Mouse (Mus musculus): ENCODE measurements at regions not wholly inside any gene's neighbourhood (a gene's known extent, or its start where the extent isn't known, plus 50 kb on each side); places are given as distances from the start of the nearest gene placed in this dataset.
A peak's percentile ranks its signal among the peaks of the same experiment; 100 is the strongest.

DNA sequence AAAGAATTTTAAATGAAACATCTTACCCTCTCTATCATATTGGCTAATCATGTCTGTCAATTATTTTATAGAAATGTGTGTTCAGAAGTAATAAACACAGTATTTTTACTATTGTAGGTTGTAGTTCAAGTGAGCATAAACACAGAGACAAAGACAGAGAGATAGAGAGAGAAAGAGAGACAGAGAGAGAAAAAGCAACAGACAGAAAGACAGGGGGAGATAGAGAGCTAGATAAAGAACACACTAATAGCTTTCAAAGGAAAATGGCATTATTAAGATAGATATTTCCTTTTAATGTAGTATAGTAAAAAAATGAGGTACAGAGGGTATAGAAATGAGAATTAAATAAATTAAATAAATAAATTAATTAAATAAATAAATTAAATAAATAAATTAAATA lies 624.4 kb upstream of the Fam84a start:
- H3K9ac ChIP-seq (replicated peaks; ENCODE audit: low read depth, low read length): no peak overlapping the region
- ATAC-seq: no peak
- H3K4me1 ChIP-seq (replicated peaks; ENCODE audit: control insufficient read depth, insufficient read depth, low read length): no peaks in the 10 kb centered on the region
- no peak overlapping the region for H3K27ac ChIP-seq (ENCODE audit: low read length)
- H3K36me3 ChIP-seq (ENCODE audit: control insufficient read depth, insufficient read depth): no peaks in the 10 kb centered on the region
- no peak overlapping the region for H3K4me2 ChIP-seq (ENCODE audit: low read length)
- H3K4me3 ChIP-seq (replicated peaks; ENCODE audit: low read length): no peak overlapping the region
- H3K27me3 ChIP-seq (replicated peaks; ENCODE audit: control insufficient read depth, insufficient read depth, low read length): no peaks in the 10 kb centered on the region
- H3K9me3 ChIP-seq (ENCODE audit: control insufficient read depth, low read length): no peaks in the 10 kb centered on the region

DNA sequence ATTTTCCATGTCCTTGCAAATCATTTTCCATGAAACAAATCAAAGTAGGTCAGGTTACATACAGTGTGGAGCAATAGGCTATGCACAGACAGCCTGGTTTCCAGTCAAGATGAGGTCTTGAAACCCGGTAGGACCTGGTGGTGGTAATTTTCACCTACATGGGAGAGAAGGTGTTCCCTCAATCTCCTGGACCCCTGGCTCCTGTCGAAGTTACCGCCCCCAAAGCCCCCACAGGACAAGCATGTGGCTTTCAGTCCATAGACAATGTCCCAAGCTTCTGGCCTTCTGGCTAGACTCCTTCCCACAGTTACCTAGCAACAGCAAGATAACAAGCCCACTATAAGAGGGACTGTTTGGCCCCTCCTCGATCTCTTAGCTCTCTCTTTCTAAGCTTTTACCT lies 600.7 kb upstream of the Fam84a start:
- Histone ChIP-seq H3K36me3 (ENCODE audit: control insufficient read depth, insufficient read depth) (no peaks in the 10 kb centered on the region), H3K9me3 (ENCODE audit: control insufficient read depth, low read length) (no peaks in the 10 kb centered on the region), H3K27ac (ENCODE audit: low read length) (no peak overlapping the region), H3K4me2 (ENCODE audit: low read length) (no peak overlapping the region), H3K27me3 (replicated peaks; ENCODE audit: control insufficient read depth, insufficient read depth, low read length) (no peaks in the 10 kb centered on the region), H3K9ac (replicated peaks; ENCODE audit: low read depth, low read length) (no peak overlapping the region), H3K4me1 (replicated peaks; ENCODE audit: control insufficient read depth, insufficient read depth, low read length) (no peaks in the 10 kb centered on the region), H3K4me3 (replicated peaks; ENCODE audit: low read length) (no peak overlapping the region)
- no peak for ATAC-seq
- 81% methylated on average over 4 of the region's 4 CpGs for WGBS

DNA sequence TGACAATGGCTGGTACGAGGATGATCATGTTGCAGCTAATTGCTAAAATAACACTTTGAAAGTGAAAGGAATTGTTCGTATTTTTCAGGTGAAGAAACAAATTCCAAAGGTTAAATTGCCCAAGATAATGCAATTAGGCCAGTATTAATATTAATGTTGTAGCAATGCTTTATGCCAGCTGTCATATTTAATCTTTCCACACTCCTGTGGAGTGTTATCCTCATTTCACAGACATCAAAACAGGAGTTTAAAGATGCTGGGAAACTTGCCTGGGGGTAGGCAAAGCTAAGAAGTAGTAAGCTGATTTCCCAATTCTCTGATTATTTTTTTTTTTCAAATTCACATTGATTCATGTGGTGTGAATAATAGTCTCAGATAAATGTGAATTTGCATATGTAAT lies 595.5 kb upstream of the Fam84a start:
- Histone ChIP-seq H3K4me1 (replicated peaks; ENCODE audit: control insufficient read depth, insufficient read depth, low read length) (no peaks in the 10 kb centered on the region), H3K9me3 (ENCODE audit: control insufficient read depth, low read length) (no peaks in the 10 kb centered on the region), H3K36me3 (ENCODE audit: control insufficient read depth, insufficient read depth) (no peaks in the 10 kb centered on the region), H3K27me3 (replicated peaks; ENCODE audit: control insufficient read depth, insufficient read depth, low read length) (no peaks in the 10 kb centered on the region), H3K4me2 (ENCODE audit: low read length) (no peak overlapping the region), H3K9ac (replicated peaks; ENCODE audit: low read depth, low read length) (no peak overlapping the region), H3K27ac (ENCODE audit: low read length) (no peak overlapping the region), H3K4me3 (replicated peaks; ENCODE audit: low read length) (no peak overlapping the region)
- ATAC-seq: peak; percentile 62; the same call in 1 of the 2 replicates
- 61% methylated on average over 2 of the region's 2 CpGs for WGBS

All from forebrain, embryonic 16.5 days (tissue).